Mouse (Mus musculus) stomach, postnatal 0 days (tissue): ENCODE measurements around the gene Pcp4l1. TPM values are rescaled to one million over a fixed set of nuclear protein-coding genes. Genes with fewer than 3 reads are reported as not detected.
A peak's percentile ranks its signal among the peaks of the same experiment; 100 is the strongest.

Experiments
- ATAC-seq: fragments of 200-750 bp; cut with Nextera tagmentation; 2 replicates; pipeline ENCODE4 v1.8.0; 2017; ENCODE audit not compliant: low FRiP score, low TSS enrichment
- DNase-seq: peaks from one replicate; pipeline ENCODE4 v3.0.0-alpha.2; 2016; ENCODE audit warnings: low spot score
- H3K27ac ChIP-seq: fragments of 300-500 bp; sonication (generic); replicated peaks from 2 replicates; pipeline ENCODE4 v1.5.1; 2014; ENCODE audit warnings: mild to moderate bottlenecking, control low read depth
- H3K27me3 ChIP-seq: fragments of 300-500 bp; sonication (generic); 2 replicates; pipeline ENCODE4 v1.6.1; 2014; ENCODE audit warnings: low read length; ENCODE audit not compliant: control insufficient read depth, insufficient read depth
- H3K36me3 ChIP-seq: fragments of 300-500 bp; sonication (generic); 2 replicates; pipeline ENCODE4 v1.6.1; 2014; ENCODE audit warnings: low read length, mixed read lengths; ENCODE audit not compliant: control insufficient read depth, insufficient read depth
- H3K4me1 ChIP-seq: fragments of 300-500 bp; sonication (generic); replicated peaks from 2 replicates; pipeline ENCODE4 v1.6.1; 2014; ENCODE audit warnings: antibody characterized with exemption; ENCODE audit not compliant: control insufficient read depth, insufficient read depth
- H3K4me2 ChIP-seq: fragments of 300-500 bp; sonication (generic); replicated peaks from 2 replicates; pipeline ENCODE4 v1.6.1; 2014; ENCODE audit warnings: low read depth, mild to moderate bottlenecking, control low read depth, moderate library complexity
- H3K4me3 ChIP-seq: fragments of 300-500 bp; sonication (generic); 2 replicates; pipeline ENCODE4 v1.5.1; 2014; ENCODE audit warnings: low read depth, low read length, control low read depth
- H3K9ac ChIP-seq: fragments of 300-500 bp; sonication (generic); 2 replicates; pipeline ENCODE4 v1.6.1; 2014; ENCODE audit warnings: mild to moderate bottlenecking, low read length, control low read depth, mixed read lengths
- H3K9me3 ChIP-seq: fragments of 300-500 bp; sonication (generic); 2 replicates; pipeline ENCODE4 v1.6.1; 2016; ENCODE audit warnings: low read length; ENCODE audit not compliant: control insufficient read depth
- CTCF ChIP-seq: IDR thresholded peaks from 2 replicates; pipeline ENCODE4 v1.5.1; 2016; ENCODE audit warnings: antibody characterized with exemption, low read depth, mild to moderate bottlenecking, moderate library complexity
- EP300 ChIP-seq: optimal IDR thresholded peaks from 2 replicates; pipeline ENCODE3; 2016; ENCODE audit warnings: antibody characterized with exemption
- WGBS: fragments of 180-500 bp; shearing (Covaris S2); extraction: QIAGEN DNeasy Blood & Tissue Kit; methylation state at CpG from one replicate; pipeline ENCODE4 v1.1.7; 2014; 5-methylcytosine and 5-hydroxymethylcytosine counted together
- polyA plus RNA-seq: library from polyadenylated mRNA; unstranded; fragments of >200 nt; fragmentation: Nextera tagmentation; extraction: Ambion mirVana; gene quantifications from 2 replicates; pipeline ENCODE4 v1.2.1, GENCODE M21; 2015

Gene Pcp4l1
- polyA plus RNA-seq, 1 experiment from 2014 or later: 42.2 TPM

GRCm38 (mm10) chr1:171204249-171204644, 8.2 kb upstream of the Pcp4l1 start:
- H3K36me3 ChIP-seq: no peaks in the 10 kb centered on the region
- ATAC-seq (peak; percentile 77), DNase-seq (peak; percentile 25)
- no peak overlapping the region for H3K4me2 ChIP-seq
- H3K9ac ChIP-seq: no peak overlapping the region
- H3K27me3 ChIP-seq: no peaks in the 10 kb centered on the region
- no peaks in the 10 kb centered on the region for H3K4me1 ChIP-seq
- no peaks in the 10 kb centered on the region for H3K9me3 ChIP-seq
- H3K27ac ChIP-seq: no peak overlapping the region
- no peak for TF ChIP-seq EP300
- no peak for TF ChIP-seq CTCF
- 51% methylated on average over 7 of the region's 7 CpGs for WGBS
- H3K4me3 ChIP-seq: no peak overlapping the region

GRCm38 (mm10) chr1:171203471-171204248, 7.6 kb upstream of the Pcp4l1 start:
- ATAC-seq: no peak
- no peaks in the 10 kb centered on the region for H3K4me1 ChIP-seq
- no peaks in the 10 kb centered on the region for H3K9me3 ChIP-seq
- no peak for TF ChIP-seq EP300
- TF ChIP-seq CTCF: no peak
- DNase-seq: no peak
- H3K4me3 ChIP-seq: no peak overlapping the region
- 45% methylated on average over 10 of the region's 11 CpGs for WGBS
- H3K27ac ChIP-seq: no peak overlapping the region
- H3K36me3 ChIP-seq: no peaks in the 10 kb centered on the region
- H3K4me2 ChIP-seq: no peak overlapping the region
- H3K9ac ChIP-seq: no peak overlapping the region
- H3K27me3 ChIP-seq: no peaks in the 10 kb centered on the region

GRCm38 (mm10) chr1:171200769-171201168, 4.7 kb upstream of the Pcp4l1 start:
- no peak for TF ChIP-seq EP300
- no peak for TF ChIP-seq CTCF
- H3K36me3 ChIP-seq: no peaks in the 10 kb centered on the region
- H3K4me2 ChIP-seq: no peak overlapping the region
- 97% methylated on average over 1 of the region's 1 CpGs for WGBS
- H3K9me3 ChIP-seq: no peaks in the 10 kb centered on the region
- ATAC-seq: no peak
- H3K27me3 ChIP-seq: no peaks in the 10 kb centered on the region
- H3K27ac ChIP-seq: no peak overlapping the region
- peaks cover 2% of the 10 kb centered on the region for H3K4me1 ChIP-seq
- no peak overlapping the region for H3K4me3 ChIP-seq
- H3K9ac ChIP-seq: no peak overlapping the region
- no peak for DNase-seq

- DNase-seq: no peak
- ATAC-seq: no peak
- Histone ChIP-seq H3K27ac (no peak overlapping the region), H3K9me3 (no peaks in the 10 kb centered on the region), H3K36me3 (no peaks in the 10 kb centered on the region), H3K4me3 (no peak overlapping the region), H3K9ac (no peak overlapping the region), H3K27me3 (no peaks in the 10 kb centered on the region), H3K4me2 (no peak overlapping the region), H3K4me1 (peaks cover 4% of the 10 kb centered on the region)
- 16% methylated on average over 1 of the region's 1 CpGs for WGBS
- TF ChIP-seq EP300 (no peak), CTCF (no peak)
Observed at GRCm38 (mm10) chr1:171199532-171199931, 3.5 kb upstream of the Pcp4l1 start.

- H3K9me3 ChIP-seq: no peaks in the 10 kb centered on the region
- WGBS: 21% methylated on average over 20 of the region's 20 CpGs
- peak overlapping the region; percentile 73 for H3K4me2 ChIP-seq
- no peaks in the 10 kb centered on the region for H3K27me3 ChIP-seq
- ATAC-seq: no peak
- H3K27ac ChIP-seq: 0 out of 2 replicates have a peak overlapping the region, but pooled peaks have one; percentile 8
- H3K36me3 ChIP-seq: no peaks in the 10 kb centered on the region
- H3K9ac ChIP-seq: peak overlapping the region; percentile 62
- DNase-seq: no peak
- peak overlapping the region; percentile 58 for H3K4me3 ChIP-seq
- TF ChIP-seq CTCF (0 out of 2 replicates have a peak, but pooled peaks have one; percentile 3), EP300 (no peak)
- peaks cover 4% of the 10 kb centered on the region for H3K4me1 ChIP-seq
Observed at GRCm38 (mm10) chr1:171195046-171195822, 834 bp downstream of the Pcp4l1 start.
